Mouse (Mus musculus): Measurements from ENCODE around the gene Lrrc38. TPM values are rescaled to one million over a fixed set of nuclear protein-coding genes. Genes with fewer than 3 reads are reported as not detected.

Gene Lrrc38
- total and polyA plus RNA-seq, 3 experiments: not detected

GRCm38 (mm10) chr4:143311341-143311740, 38.2 kb upstream of the Lrrc38 start:
- Histone ChIP-seq H3K9me3 (replicated peaks; ENCODE audit: insufficient read depth, low read length) (no peaks in the 10 kb centered on the region), H3K4me3 (ENCODE audit: control insufficient read depth in 1 of 2, insufficient read depth in 1 of 2, low read depth in 2 of 2, low read length in 2 of 2) (no peak overlapping the region), H3K36me3 (ENCODE audit: control insufficient read depth in 1 of 2, insufficient read depth in 2 of 2, low read length in 2 of 2) (no peaks in the 10 kb centered on the region), H3K4me1 (ENCODE audit: control insufficient read depth in 1 of 2, insufficient read depth in 2 of 2, low read length in 2 of 2) (no peaks in the 10 kb centered on the region), H3K27ac (ENCODE audit: control insufficient read depth, low read depth, low read length) (no peak overlapping the region), H3K79me2 (ENCODE audit: control insufficient read depth, insufficient read depth, low read length, poor library complexity) (no peaks in the 10 kb centered on the region), H3K9ac (ENCODE audit: control insufficient read depth, low read depth, low read length, poor library complexity, severe bottlenecking) (no peak overlapping the region), H3K27me3 (ENCODE audit: control insufficient read depth in 1 of 2, insufficient read depth in 2 of 2, low read length in 2 of 2) (no peaks in the 10 kb centered on the region)
- no peak for TF ChIP-seq JUND (IDR thresholded peaks at IDR 0.05; ENCODE audit: low read depth, low read length)
- TF ChIP-seq RCOR1 (IDR thresholded peaks at IDR 0.05; ENCODE audit: low read depth, low read length): no peak
- TF ChIP-seq CTCF (IDR thresholded peaks at IDR 0.05 in 2 of 3, conservative IDR thresholded peaks at IDR 0.05 in 1 of 3; ENCODE audit: control insufficient read depth in 1 of 3, insufficient read depth in 1 of 3, low read depth in 2 of 3, low read length in 3 of 3, poor library complexity in 1 of 3, severe bottlenecking in 1 of 3): peak in 1 of 3 experiments; percentile 26; a peak in 1 of 6 replicates
- TF ChIP-seq POLR2AphosphoS2 (IDR thresholded peaks at IDR 0.05; ENCODE audit: low read length): no peak
- no peak for TF ChIP-seq TCF12 (IDR thresholded peaks at IDR 0.05; ENCODE audit: low read depth, low read length)
- no peak for TF ChIP-seq GABPA (IDR thresholded peaks at IDR 0.05; ENCODE audit: low read depth, low read length)
- TF ChIP-seq USF2 (IDR thresholded peaks at IDR 0.05; ENCODE audit: borderline replicate concordance in 1 of 2, insufficient read depth in 1 of 2, low read depth in 1 of 2, low read length in 2 of 2): no peak
- no peak for DNase-seq (ENCODE audit: low read depth, low spot score)

- no peaks in the 10 kb centered on the region for H3K4me1 ChIP-seq (ENCODE audit: control insufficient read depth in 1 of 2, insufficient read depth in 2 of 2, low read length in 2 of 2)
- DNase-seq (ENCODE audit: low read depth, low spot score): no peak
- H3K27ac ChIP-seq (ENCODE audit: control insufficient read depth, low read depth, low read length): no peak overlapping the region
These were observed 36.3 kb upstream of the Lrrc38 start for GRCm38 (mm10) chr4:143313299-143313698.

GRCm38 (mm10) chr4:143324176-143324924, 25.2 kb upstream of the Lrrc38 start:
- no peaks in the 10 kb centered on the region for H3K36me3 ChIP-seq (ENCODE audit: control insufficient read depth in 1 of 2, insufficient read depth in 2 of 2, low read length in 2 of 2)
- no peak for DNase-seq (ENCODE audit: low read depth, low spot score)
- no peaks in the 10 kb centered on the region for H3K4me1 ChIP-seq (ENCODE audit: control insufficient read depth in 1 of 2, insufficient read depth in 2 of 2, low read length in 2 of 2)
- H3K27me3 ChIP-seq (ENCODE audit: control insufficient read depth in 1 of 2, insufficient read depth in 2 of 2, low read length in 2 of 2): no peaks in the 10 kb centered on the region
- H3K9ac ChIP-seq (ENCODE audit: control insufficient read depth, low read depth, low read length, poor library complexity, severe bottlenecking): no peak overlapping the region
- no peak for TF ChIP-seq KAT2A (conservative IDR thresholded peaks at IDR 0.05; ENCODE audit: low read depth, low read length)
- no peaks in the 10 kb centered on the region for H3K9me3 ChIP-seq (replicated peaks; ENCODE audit: insufficient read depth, low read length)
- H3K4me3 ChIP-seq (ENCODE audit: control insufficient read depth in 1 of 2, insufficient read depth in 1 of 2, low read depth in 2 of 2, low read length in 2 of 2): no peak overlapping the region
- H3K27ac ChIP-seq (ENCODE audit: control insufficient read depth, low read depth, low read length): no peak overlapping the region
- H3K79me2 ChIP-seq (ENCODE audit: control insufficient read depth, insufficient read depth, low read length, poor library complexity): no peaks in the 10 kb centered on the region

More at GRCm38 (mm10) chr4:143313299-143313698, 36.3 kb upstream of the Lrrc38 start:
- Histone ChIP-seq H3K4me3 (ENCODE audit: control insufficient read depth in 1 of 2, insufficient read depth in 1 of 2, low read depth in 2 of 2, low read length in 2 of 2) (no peak overlapping the region), H3K9me3 (replicated peaks; ENCODE audit: insufficient read depth, low read length) (no peaks in the 10 kb centered on the region), H3K36me3 (ENCODE audit: control insufficient read depth in 1 of 2, insufficient read depth in 2 of 2, low read length in 2 of 2) (no peaks in the 10 kb centered on the region), H3K9ac (ENCODE audit: control insufficient read depth, low read depth, low read length, poor library complexity, severe bottlenecking) (no peak overlapping the region), H3K27me3 (ENCODE audit: control insufficient read depth in 1 of 2, insufficient read depth in 2 of 2, low read length in 2 of 2) (no peaks in the 10 kb centered on the region), H3K79me2 (ENCODE audit: control insufficient read depth, insufficient read depth, low read length, poor library complexity) (no peaks in the 10 kb centered on the region)
- TF ChIP-seq GABPA (IDR thresholded peaks at IDR 0.05; ENCODE audit: low read depth, low read length) (no peak), POLR2AphosphoS5 (IDR thresholded peaks at IDR 0.05; ENCODE audit: borderline replicate concordance, low read depth, low read length) (no peak), SIN3A (IDR thresholded peaks at IDR 0.05; ENCODE audit: low read length) (no peak), TCF12 (IDR thresholded peaks at IDR 0.05; ENCODE audit: low read depth, low read length) (no peak), CHD1 (IDR thresholded peaks at IDR 0.05; ENCODE audit: low read depth, low read length) (no peak), USF1 (IDR thresholded peaks at IDR 0.05; ENCODE audit: low read depth, low read length) (no peak), MXI1 (IDR thresholded peaks at IDR 0.05; ENCODE audit: low read depth, low read length) (no peak), MEF2A (IDR thresholded peaks at IDR 0.05; ENCODE audit: extremely low read depth, insufficient replicate concordance, low read depth, low read length, poor library complexity, severe bottlenecking) (no peak), ETS1 (IDR thresholded peaks at IDR 0.05; ENCODE audit: low read depth, low read length) (no peak), MAZ (IDR thresholded peaks at IDR 0.05; ENCODE audit: low read depth, low read length) (no peak), ZNF384 (IDR thresholded peaks at IDR 0.05; ENCODE audit: low read depth, low read length) (no peak), ZMIZ1 (IDR thresholded peaks at IDR 0.05; ENCODE audit: low read depth, low read length) (no peak), TAL1 (IDR thresholded peaks at IDR 0.05; ENCODE audit: low read length) (no peak), USF2 (IDR thresholded peaks at IDR 0.05; ENCODE audit: borderline replicate concordance in 1 of 2, insufficient read depth in 1 of 2, low read depth in 1 of 2, low read length in 2 of 2) (no peak), SMC3 (IDR thresholded peaks at IDR 0.05; ENCODE audit: low read depth, low read length) (no peak), MAX (IDR thresholded peaks at IDR 0.05; ENCODE audit: low read length) (no peak)

Data from MEL (cell line).